Comparison of ENCODE assay signal across 8 mouse cellular contexts in genomic region chr9:57130577-57131433, GRCm38 (mm10). TPM values are rescaled to one million over a fixed set of nuclear protein-coding genes. Genes with fewer than 3 reads are reported as not detected.
DNase-seq lines count a peak whose midpoint lies in the region; ATAC-seq lines count a peak whose summit lies in the region.

Gene Man2c1 (plus strand): TSS chr9:57130690.

- ATAC-seq in hindbrain, embryonic 12.5 days (ENCODE audit: low FRiP score): peak; percentile 91

- WGBS in hindbrain, embryonic 12.5 days: under 1% methylated on average over 57 of the region's 58 CpGs

- H3K4me2 ChIP-seq in hindbrain, embryonic 12.5 days (replicated peaks): peak within 1 kb of the TSS; percentile 93

- H3K27ac ChIP-seq in hindbrain, embryonic 12.5 days: peak within 1 kb of the TSS; percentile 93

- H3K36me3 ChIP-seq in hindbrain, embryonic 12.5 days: peaks cover 40% of the 10 kb centered on the region

- H3K4me1 ChIP-seq in hindbrain, embryonic 12.5 days: peaks cover 15% of the 10 kb centered on the region

- no peaks in the 10 kb centered on the region for H3K9me3 ChIP-seq in hindbrain, embryonic 12.5 days (replicated peaks)

- DNase-seq in NIH3T3 (ENCODE audit: low read depth): peak; percentile 96
- peak; percentile 98 for DNase-seq in cerebellum, postnatal 10 days
- DNase-seq in frontal cortex, postnatal 10 days (ENCODE audit: low spot score in 2 of 2): peak; percentile 90 to 92
- peak; percentile 92 to 94 for DNase-seq in layer of hippocampus, postnatal 14 days (ENCODE audit: low spot score in 2 of 2)
- peak; percentile 96 for DNase-seq in lung, postnatal 14 days
- DNase-seq in retina, adult 2 months (ENCODE audit: low read depth, low spot score): peak; percentile 87
- peak; percentile 93 for DNase-seq in thymus, postnatal 36 days

- peak within 1 kb of the TSS; percentile 79 for H3K9ac ChIP-seq in hindbrain, embryonic 12.5 days

- no peaks in the 10 kb centered on the region for H3K27me3 ChIP-seq in hindbrain, embryonic 12.5 days

- H3K4me3 ChIP-seq in hindbrain, embryonic 12.5 days: peak within 1 kb of the TSS; percentile 83

RNA-seq across cellular contexts. Expression of gene Man2c1, which starts in this region (rescaled TPM):
- 62.3 TPM in 2 replicates for polyA plus RNA-seq in hindbrain, embryonic 12.5 days (2016; fragmentation: Nextera tagmentation; extraction: Ambion mirVana)
- 100 to 1,000 TPM; 117 to 132 TPM for total RNA-seq in layer of hippocampus, postnatal 14 days (2021)

Comparison
In these comparisons a context has a peak if more than half of its experiments do, and no peak if none do; other contexts are left out.
1. Peak in every context shown above with its lines: DNase-seq, ATAC-seq, H3K4me3 ChIP-seq and H3K27ac ChIP-seq.